Mouse (Mus musculus) stomach, postnatal 0 days (tissue): Measurements from ENCODE around the gene Pcnx3.

ENCODE experiments used
- CTCF ChIP-seq: IDR thresholded peaks from 2 replicates; pipeline ENCODE4 v1.5.1; 2016; ENCODE audit warnings: antibody characterized with exemption, low read depth, mild to moderate bottlenecking, moderate library complexity
- EP300 ChIP-seq: optimal IDR thresholded peaks from 2 replicates; pipeline ENCODE3; 2016; ENCODE audit warnings: antibody characterized with exemption

GRCm38 (mm10) chr19:5684985-5685384 is 3.7 kb downstream of the Pcnx3 start:
- TF ChIP-seq CTCF (no peak), EP300 (no peak)
